Mouse (Mus musculus) MEL (cell line): ENCODE data around the gene Arl3. TPM values are rescaled to one million over a fixed set of nuclear protein-coding genes. Genes with fewer than 3 reads are reported as not detected.
A peak's percentile ranks its signal among the peaks of the same experiment; 100 is the strongest.

ENCODE experiments used
- DNase-seq: peaks from one replicate; pipeline ENCODE4 v3.0.0; 2011; ENCODE audit warnings: low read depth, low spot score
- H3K27ac ChIP-seq: 2 replicates; pipeline ENCODE4 v1.5.1; 2012; ENCODE audit warnings: low read depth, mild to moderate bottlenecking, control low read depth, low read length, moderate library complexity; ENCODE audit not compliant: control insufficient read depth
- H3K27me3 ChIP-seq, 2 experiments: fragments of 150-350 bp in 1 of 2; sonication (generic) in 1 of 2; 2 replicates each; pipeline ENCODE4 v1.6.1; 2012; ENCODE audit warnings: low read length in 2 of 2, mild to moderate bottlenecking in 2 of 2, improper control_type of control experiment in 1 of 2, moderate library complexity in 1 of 2; ENCODE audit not compliant: insufficient read depth in 2 of 2, control insufficient read depth in 1 of 2
- H3K36me3 ChIP-seq, 2 experiments: 2 replicates each; pipeline ENCODE4 v1.6.1; 2012 to 2014; ENCODE audit warnings: low read length in 2 of 2, improper control_type of control experiment in 1 of 2, inconsistent platforms in 1 of 2, mild to moderate bottlenecking in 1 of 2; ENCODE audit not compliant: insufficient read depth in 2 of 2, control insufficient read depth in 1 of 2
- H3K4me1 ChIP-seq, 2 experiments: fragments of 150-350 bp in 1 of 2; sonication (generic) in 1 of 2; 2 replicates each; pipeline ENCODE4 v1.6.1; 2012; ENCODE audit warnings: low read length in 2 of 2, improper control_type of control experiment in 1 of 2, mild to moderate bottlenecking in 1 of 2; ENCODE audit not compliant: insufficient read depth in 2 of 2, control insufficient read depth in 1 of 2
- H3K4me3 ChIP-seq, 2 experiments: fragments of 150-350 bp in 1 of 2; sonication (generic) in 1 of 2; 2 replicates each; pipeline ENCODE4 v1.5.1; 2012; ENCODE audit warnings: low read depth in 2 of 2, low read length in 2 of 2, mild to moderate bottlenecking in 2 of 2, moderate library complexity in 2 of 2, control low read depth in 1 of 2, improper control_type of control experiment in 1 of 2; ENCODE audit not compliant: control insufficient read depth in 1 of 2, insufficient read depth in 1 of 2
- H3K79me2 ChIP-seq: 2 replicates; pipeline ENCODE4 v1.6.1; 2012; ENCODE audit warnings: mild to moderate bottlenecking, low read length, moderate library complexity; ENCODE audit not compliant: control insufficient read depth, poor library complexity, insufficient read depth
- H3K9ac ChIP-seq: 2 replicates; pipeline ENCODE4 v1.6.1; 2012; ENCODE audit warnings: low read depth, mild to moderate bottlenecking, control low read depth, low read length, moderate library complexity; ENCODE audit not compliant: control insufficient read depth, poor library complexity, severe bottlenecking
- H3K9me3 ChIP-seq: fragments of 150-350 bp; sonication (generic); replicated peaks from 2 replicates; pipeline ENCODE4 v1.6.1; 2012; ENCODE audit warnings: mild to moderate bottlenecking, low read length, improper control_type of control experiment, moderate library complexity; ENCODE audit not compliant: insufficient read depth
- CHD2 ChIP-seq: IDR thresholded peaks from 2 replicates; pipeline ENCODE4 v1.6.1; 2011; ENCODE audit warnings: low read length, improper control_type of control experiment
- E2F4 ChIP-seq: IDR thresholded peaks from 2 replicates; pipeline ENCODE4 v1.6.1; 2011; ENCODE audit warnings: low read depth, low read length, improper control_type of control experiment, borderline replicate concordance
- EP300 ChIP-seq, 2 experiments: IDR thresholded peaks; 2 replicates each; pipeline ENCODE4 v1.6.1; 2011; ENCODE audit warnings: improper control_type of control experiment in 2 of 2, low read length in 2 of 2, low read depth in 1 of 2, mild to moderate bottlenecking in 1 of 2
- GABPA ChIP-seq: IDR thresholded peaks from 2 replicates; pipeline ENCODE4 v1.6.1; 2012; ENCODE audit warnings: low read depth, mild to moderate bottlenecking, inconsistent platforms, low read length, improper control_type of control experiment, moderate library complexity
- GATA1 ChIP-seq: IDR thresholded peaks from 2 replicates; pipeline ENCODE4 v1.6.1; 2011; ENCODE audit warnings: low read depth, low read length, improper control_type of control experiment
- KAT2A ChIP-seq: conservative IDR thresholded peaks from 2 replicates; pipeline ENCODE4 v1.6.1; 2012; ENCODE audit warnings: low read depth, low read length, improper control_type of control experiment, inconsistent platforms
- MAZ ChIP-seq: IDR thresholded peaks from 2 replicates; pipeline ENCODE4 v1.6.1; 2012; ENCODE audit warnings: low read depth, mild to moderate bottlenecking, inconsistent platforms, low read length, improper control_type of control experiment
- MXI1 ChIP-seq: IDR thresholded peaks from 2 replicates; pipeline ENCODE4 v1.6.1; 2011; ENCODE audit warnings: mild to moderate bottlenecking, low read depth, low read length, improper control_type of control experiment
- MYB ChIP-seq: IDR thresholded peaks from 2 replicates; pipeline ENCODE4 v1.6.1; 2011; ENCODE audit warnings: mild to moderate bottlenecking, low read depth, low read length, improper control_type of control experiment
- MYC ChIP-seq: IDR thresholded peaks from 2 replicates; pipeline ENCODE4 v1.6.1; 2011; ENCODE audit warnings: low read depth, mild to moderate bottlenecking, low read length, improper control_type of control experiment, moderate library complexity
- RCOR1 ChIP-seq: IDR thresholded peaks from 2 replicates; pipeline ENCODE4 v1.6.1; 2012; ENCODE audit warnings: low read depth, mild to moderate bottlenecking, inconsistent platforms, low read length, improper control_type of control experiment
- USF2 ChIP-seq, 2 experiments: IDR thresholded peaks; 2 replicates each; pipeline ENCODE4 v1.6.1; 2011 to 2012; ENCODE audit warnings: improper control_type of control experiment in 2 of 2, low read length in 2 of 2, borderline replicate concordance in 1 of 2, inconsistent platforms in 1 of 2, low read depth in 1 of 2, mild to moderate bottlenecking in 1 of 2; ENCODE audit not compliant: insufficient read depth in 1 of 2
- ZC3H11A ChIP-seq: IDR thresholded peaks from 2 replicates; pipeline ENCODE4 v1.6.1; 2012; ENCODE audit warnings: low read depth, mild to moderate bottlenecking, inconsistent platforms, low read length, improper control_type of control experiment
- ZMIZ1 ChIP-seq: IDR thresholded peaks from 2 replicates; pipeline ENCODE4 v1.6.1; 2012; ENCODE audit warnings: low read depth, mild to moderate bottlenecking, inconsistent platforms, low read length, improper control_type of control experiment, moderate library complexity
- ZNF384 ChIP-seq: IDR thresholded peaks from 2 replicates; pipeline ENCODE4 v1.6.1; 2012; ENCODE audit warnings: low read depth, mild to moderate bottlenecking, inconsistent platforms, low read length, improper control_type of control experiment
- polyA plus RNA-seq, 2 experiments: library from polyadenylated mRNA; stranded (reverse) in 1 of 2; unstranded in 1 of 2; fragments of >175 nt in 1 of 2; fragments of >200 nt in 1 of 2; gene quantifications; 2 replicates each; pipeline versions ENCODE4 v1.2.1 to v1.2.4; 2012; ENCODE audit warnings: low replicate concordance in 2 of 2, low read depth in 1 of 2; ENCODE audit not compliant: insufficient read length in 2 of 2, insufficient read depth in 1 of 2, missing spikeins in 1 of 2
- total RNA-seq: library from RNA; depleted of rRNA; stranded (reverse); fragments of 300-350 nt; gene quantifications from 2 replicates; pipeline ENCODE4 v1.2.3, GENCODE M21; 2012

Gene Arl3
- total and polyA plus RNA-seq, 3 experiments = 62.4 to 123 TPM; not detected in 1

GRCm38 (mm10) chr19:46553541-46553955 lies 19.4 kb downstream of the Arl3 start (continued):
- 0 out of 2 replicates have a peak, but pooled peaks have one; percentile 38 for TF ChIP-seq KAT2A
- no peak for TF ChIP-seq ZC3H11A

GRCm38 (mm10) chr19:46552496-46552895 lies 20.5 kb downstream of the Arl3 start:
- Histone ChIP-seq H3K9me3 (no peaks in the 10 kb centered on the region), H3K79me2 (no peaks in the 10 kb centered on the region), H3K9ac (peak overlapping the region; percentile 29; the same call in 1 of the 2 replicates), H3K4me1 (peaks cover 17 to 19% of the 10 kb centered on the region in 2 experiments), H3K4me3 (no peak overlapping the region), H3K36me3 (peaks cover 0 to 18% of the 10 kb centered on the region in 2 experiments; a peak in 2 of 4 replicates), H3K27me3 (no peaks in the 10 kb centered on the region), H3K27ac (peak overlapping the region; percentile 89)
- TF ChIP-seq MAZ (peak; percentile 40; the same call in 1 of the 2 replicates), MYC (no peak), EP300 (IDR thresholded peaks at IDR 0.05; ENCODE audit: low read depth in 1 of 2, low read length in 2 of 2) (peak; percentile 19 to 42; a peak in 1 of 4 replicates)
- peak; percentile 83 for DNase-seq

GRCm38 (mm10) chr19:46550385-46550784 lies 22.6 kb downstream of the Arl3 start:
- H3K27me3 ChIP-seq = no peaks in the 10 kb centered on the region
- no peak for TF ChIP-seq ZMIZ1
- TF ChIP-seq ZC3H11A = no peak
- TF ChIP-seq GABPA = no peak
- TF ChIP-seq USF2 (IDR thresholded peaks at IDR 0.05; ENCODE audit: borderline replicate concordance in 1 of 2, insufficient read depth in 1 of 2, low read depth in 1 of 2, low read length in 2 of 2) = no peak
- TF ChIP-seq ZNF384 = no peak
- TF ChIP-seq MXI1 = no peak
- TF ChIP-seq RCOR1 = no peak
- TF ChIP-seq GATA1 = no peak
- no peak for TF ChIP-seq CHD2
- no peak for TF ChIP-seq E2F4
- TF ChIP-seq MYB = no peak
- DNase-seq = no peak
- no peaks in the 10 kb centered on the region for H3K79me2 ChIP-seq
- peaks cover 14 to 19% of the 10 kb centered on the region in 2 experiments for H3K4me1 ChIP-seq
- no peak overlapping the region for H3K4me3 ChIP-seq
- no peak overlapping the region for H3K27ac ChIP-seq
- H3K9ac ChIP-seq = no peak overlapping the region
- H3K9me3 ChIP-seq = no peaks in the 10 kb centered on the region
- H3K36me3 ChIP-seq = peaks cover 0 to 18% of the 10 kb centered on the region in 2 experiments; a peak in 2 of 4 replicates
